Mouse (Mus musculus) liver, embryonic 13.5 days (tissue): ENCODE results near the gene Calr4. TPM values are rescaled to one million over a fixed set of nuclear protein-coding genes. Genes with fewer than 3 reads are reported as not detected.

ENCODE experiments used
- ATAC-seq: fragments of 200-750 bp; cut with Nextera tagmentation; 2 replicates; pipeline ENCODE4 v1.8.0; 2017; ENCODE audit warnings: low read depth, mild to moderate bottlenecking, moderate number of reproducible peaks, moderate library complexity
- DNase-seq: peaks from one replicate; pipeline ENCODE4 v3.0.0; 2022
- H3K27ac ChIP-seq: fragments of 300-500 bp; sonication (generic); 2 replicates; pipeline ENCODE4 v1.5.1; 2015; ENCODE audit warnings: moderate library complexity, mild to moderate bottlenecking, inconsistent platforms
- H3K27me3 ChIP-seq: fragments of 300-500 bp; sonication (generic); 2 replicates; pipeline ENCODE4 v1.6.1; 2015; ENCODE audit warnings: mild to moderate bottlenecking, inconsistent platforms
- H3K36me3 ChIP-seq: fragments of 300-500 bp; sonication (generic); 2 replicates; pipeline ENCODE4 v1.6.1; 2015; ENCODE audit warnings: mild to moderate bottlenecking, inconsistent platforms
- H3K4me1 ChIP-seq: fragments of 300-500 bp; sonication (generic); replicated peaks from 2 replicates; pipeline ENCODE4 v1.6.1; 2015; ENCODE audit warnings: inconsistent platforms
- H3K4me2 ChIP-seq: fragments of 300-500 bp; sonication (generic); 2 replicates; pipeline ENCODE4 v1.6.1; 2015; ENCODE audit warnings: inconsistent platforms, mild to moderate bottlenecking, moderate library complexity
- H3K4me3 ChIP-seq: fragments of 300-500 bp; sonication (generic); replicated peaks from 2 replicates; pipeline ENCODE4 v1.5.1; 2015; ENCODE audit warnings: mild to moderate bottlenecking, inconsistent platforms
- H3K9ac ChIP-seq: fragments of 300-500 bp; sonication (generic); 2 replicates; pipeline ENCODE4 v1.6.1; 2015; ENCODE audit warnings: mild to moderate bottlenecking, inconsistent platforms
- H3K9me3 ChIP-seq: fragments of 300-500 bp; sonication (generic); replicated peaks from 2 replicates; pipeline ENCODE4 v1.6.1; 2016; ENCODE audit warnings: inconsistent platforms
- WGBS: fragments of 180-500 bp; shearing (Covaris S2); methylation state at CpG from one replicate; pipeline ENCODE4 v1.1.7; 2015; ENCODE audit not compliant: insufficient replicate concordance; 5-methylcytosine and 5-hydroxymethylcytosine counted together
- polyA plus RNA-seq: library from polyadenylated mRNA; unstranded; fragments of >200 nt; fragmentation: Nextera tagmentation; extraction: Ambion mirVana; gene quantifications from 2 replicates; pipeline ENCODE4 v1.2.1, GENCODE M21; 2015

Gene Calr4
- polyA plus RNA-seq, 1 experiment from 2014 or later: not detected

- H3K27ac ChIP-seq: peak overlapping the region; percentile 94
- ATAC-seq: no peak
- peak overlapping the region; percentile 91 for H3K4me2 ChIP-seq
- no peaks in the 10 kb centered on the region for H3K9me3 ChIP-seq
- no peaks in the 10 kb centered on the region for H3K36me3 ChIP-seq
- peak; percentile 16 for DNase-seq
- H3K4me3 ChIP-seq: peak overlapping the region; percentile 96
- 13% methylated on average over 4 of the region's 4 CpGs for WGBS
- peak overlapping the region; percentile 97 for H3K9ac ChIP-seq
- peaks cover 51% of the 10 kb centered on the region for H3K4me1 ChIP-seq
- H3K27me3 ChIP-seq: no peaks in the 10 kb centered on the region
Measured at GRCm38 (mm10) chr4:109281161-109281560, 46.9 kb downstream of the Calr4 start.

- H3K36me3 ChIP-seq: no peaks in the 10 kb centered on the region
- peak overlapping the region; percentile 96 for H3K4me3 ChIP-seq
- no peaks in the 10 kb centered on the region for H3K27me3 ChIP-seq
- no peak for DNase-seq
- ATAC-seq: no peak
- peak overlapping the region; percentile 91 for H3K4me2 ChIP-seq
- H3K27ac ChIP-seq: peak overlapping the region; percentile 56
- WGBS: 61% methylated on average over 1 of the region's 1 CpGs
- H3K4me1 ChIP-seq: peaks cover 51% of the 10 kb centered on the region
- no peaks in the 10 kb centered on the region for H3K9me3 ChIP-seq
- H3K9ac ChIP-seq: peak overlapping the region; percentile 97
Measured at GRCm38 (mm10) chr4:109281946-109282345, 47.7 kb downstream of the Calr4 start.

- Histone ChIP-seq H3K4me1 (peaks cover 16% of the 10 kb centered on the region), H3K36me3 (peaks cover 9% of the 10 kb centered on the region; the same call in 1 of the 2 replicates), H3K9me3 (no peaks in the 10 kb centered on the region), H3K27me3 (no peaks in the 10 kb centered on the region), H3K4me2 (no peak overlapping the region), H3K4me3 (no peak overlapping the region), H3K27ac (no peak overlapping the region), H3K9ac (no peak overlapping the region)
- ATAC-seq: no peak
- DNase-seq: no peak
Measured at GRCm38 (mm10) chr4:109294629-109295028, 60.3 kb downstream of the Calr4 start.

- DNase-seq (no peak), ATAC-seq (no peak)
- Histone ChIP-seq H3K9ac (no peak overlapping the region), H3K27ac (no peak overlapping the region), H3K9me3 (no peaks in the 10 kb centered on the region), H3K4me3 (no peak overlapping the region), H3K4me1 (peaks cover 16% of the 10 kb centered on the region), H3K36me3 (peaks cover 9% of the 10 kb centered on the region; the same call in 1 of the 2 replicates), H3K4me2 (no peak overlapping the region), H3K27me3 (no peaks in the 10 kb centered on the region)
- 62% methylated on average over 2 of the region's 2 CpGs for WGBS
Measured at GRCm38 (mm10) chr4:109296510-109296909, 62.2 kb downstream of the Calr4 start.

GRCm38 (mm10) chr4:109299136-109299535 lies 64.9 kb downstream of the Calr4 start:
- Histone ChIP-seq H3K4me3 (no peak overlapping the region), H3K4me1 (peaks cover 16% of the 10 kb centered on the region), H3K4me2 (no peak overlapping the region), H3K27me3 (no peaks in the 10 kb centered on the region), H3K9me3 (no peaks in the 10 kb centered on the region), H3K27ac (no peak overlapping the region), H3K9ac (no peak overlapping the region), H3K36me3 (peaks cover 9% of the 10 kb centered on the region; the same call in 1 of the 2 replicates)
- DNase-seq: no peak
- ATAC-seq: no peak

Other genes starting within 250 kb of the Calr4 start
- 37.3 and 49.1 TPM in 2 replicates for gene Nrd1, start 233.8 kb upstream of the Calr4 start, polyA plus RNA-seq
- gene Osbpl9, start 32.2 kb upstream of the Calr4 start, polyA plus RNA-seq: 28.1 and 33.8 TPM in 2 replicates
- gene Eps15, start 45.8 kb downstream of the Calr4 start, polyA plus RNA-seq: 36.2 and 50.2 TPM in 2 replicates
- 14.2 and 14.7 TPM in 2 replicates for gene Ttc39a, start 172.1 kb downstream of the Calr4 start, polyA plus RNA-seq